Mouse (Mus musculus) spleen, postnatal 4 days (tissue): ENCODE measurements around the gene Mamstr.

Experiments
- DNase-seq, 2 experiments: peaks; one replicate each; pipeline ENCODE4 v3.0.0; 2022; ENCODE audit warnings: low spot score in 2 of 2

The Mamstr gene

GRCm38 (mm10) chr7:45693921-45694591 is 54.3 kb downstream of the Mamstr start, which contains the start of gene Sec1:
Sec1 (minus strand) TSS chr7:45694402.
- no peak for DNase-seq

DNA sequence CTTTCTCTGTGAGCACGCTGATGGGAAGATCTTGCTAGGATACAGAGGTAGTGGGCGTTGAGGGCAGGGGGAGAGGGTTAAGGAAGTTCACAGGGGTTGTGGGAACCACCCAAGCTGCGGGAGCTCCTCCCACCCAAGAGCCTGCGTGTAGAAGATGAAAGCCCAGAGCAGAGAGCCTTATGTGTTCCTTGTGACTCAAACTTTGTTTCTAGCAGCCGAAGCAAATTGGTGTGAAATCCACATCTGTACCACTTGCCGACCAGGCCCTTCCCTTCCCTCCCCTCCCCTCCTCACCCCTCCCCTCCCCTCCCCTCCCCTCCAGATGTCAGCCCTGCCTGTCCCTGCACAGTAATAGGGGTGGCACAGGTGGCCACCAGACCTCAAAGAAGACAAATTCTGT is 55.3 kb downstream of the Mamstr start:
- no peak for DNase-seq
